Mouse (Mus musculus): Measurements from ENCODE around the gene Srsf9.
"Not testable (repeated sequence)": the region's sequence is repeated elsewhere in the genome, so short reads cannot be mapped to it uniquely, and the experiment has no call there.

Srsf9 gene

DNA sequence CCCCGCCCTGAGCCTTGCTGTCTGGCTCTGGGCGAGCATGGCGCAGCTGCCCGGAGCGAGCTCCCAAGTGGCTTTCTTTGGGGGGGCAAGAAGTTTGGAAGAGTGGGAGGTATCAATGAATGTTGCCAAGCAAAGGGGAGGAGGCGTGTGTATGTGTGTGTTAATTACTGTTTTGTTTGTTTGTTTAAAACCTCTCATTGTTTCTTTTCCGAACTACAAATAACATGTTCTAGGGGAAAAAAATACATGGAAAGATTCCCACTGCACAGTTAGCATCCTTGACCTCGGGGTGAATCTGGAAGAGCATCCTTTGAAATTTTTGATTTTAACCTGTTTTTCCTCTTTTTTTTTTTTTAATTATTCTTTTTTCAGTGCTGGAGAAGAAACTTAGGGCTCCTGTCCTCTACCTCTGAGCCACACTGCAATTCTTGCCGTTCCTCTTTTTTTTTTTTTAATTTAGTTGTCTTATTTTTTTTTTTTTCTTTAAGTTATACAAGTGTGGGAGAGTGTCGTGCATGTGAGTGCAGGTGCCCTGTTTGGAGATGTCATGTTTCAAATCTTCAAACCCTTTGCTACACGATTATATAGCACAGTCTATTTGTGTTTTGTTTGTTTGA, 47.3 kb downstream of the Srsf9 start:
- no peak for DNase-seq

- no peak for DNase-seq
Measured at GRCm38 (mm10) chr5:115375436-115375835, 48.5 kb downstream of the Srsf9 start.

- not testable (repeated sequence) for DNase-seq
Measured at GRCm38 (mm10) chr5:115378882-115379281, 51.9 kb downstream of the Srsf9 start.
